Mouse (Mus musculus) kidney, embryonic 15.5 days (tissue): Measurements from ENCODE around the gene Ddx42. TPM values are rescaled to one million over a fixed set of nuclear protein-coding genes. Genes with fewer than 3 reads are reported as not detected.

ENCODE experiments used
- ATAC-seq: fragments of 200-750 bp; cut with Nextera tagmentation; replicated peaks from 2 replicates; pipeline ENCODE4 v1.8.0; 2017; ENCODE audit warnings: moderate TSS enrichment; ENCODE audit not compliant: low FRiP score
- H3K27ac ChIP-seq: fragments of 300-500 bp; sonication (generic); 2 replicates; pipeline ENCODE4 v1.5.1; 2015; ENCODE audit warnings: mild to moderate bottlenecking, inconsistent platforms
- H3K27me3 ChIP-seq: fragments of 300-500 bp; sonication (generic); 2 replicates; pipeline ENCODE4 v1.6.1; 2015; ENCODE audit warnings: inconsistent platforms
- H3K36me3 ChIP-seq: fragments of 300-500 bp; sonication (generic); 2 replicates; pipeline ENCODE4 v1.6.1; 2015; ENCODE audit warnings: inconsistent platforms
- H3K4me1 ChIP-seq: fragments of 300-500 bp; sonication (generic); 2 replicates; pipeline ENCODE4 v1.6.1; 2015; ENCODE audit warnings: inconsistent platforms
- H3K4me2 ChIP-seq: fragments of 300-500 bp; sonication (generic); 2 replicates; pipeline ENCODE4 v1.6.1; 2015; ENCODE audit warnings: moderate library complexity, mild to moderate bottlenecking, inconsistent platforms
- H3K4me3 ChIP-seq: fragments of 300-500 bp; sonication (generic); replicated peaks from 2 replicates; pipeline ENCODE4 v1.5.1; 2015; ENCODE audit warnings: mild to moderate bottlenecking, inconsistent platforms
- H3K9ac ChIP-seq: fragments of 300-500 bp; sonication (generic); 2 replicates; pipeline ENCODE4 v1.6.1; 2015; ENCODE audit warnings: mild to moderate bottlenecking, inconsistent platforms
- H3K9me3 ChIP-seq: fragments of 300-500 bp; sonication (generic); replicated peaks from 2 replicates; pipeline ENCODE4 v1.6.1; 2016; ENCODE audit warnings: inconsistent platforms
- WGBS: fragments of 180-500 bp; shearing (Covaris S2); methylation state at CpG from one replicate; pipeline ENCODE4 v1.1.7; 2015; ENCODE audit warnings: mixed read lengths; 5-methylcytosine and 5-hydroxymethylcytosine counted together
- polyA plus RNA-seq: library from polyadenylated mRNA; unstranded; fragments of >200 nt; fragmentation: Nextera tagmentation; extraction: Ambion mirVana; gene quantifications from 2 replicates; pipeline ENCODE4 v1.2.1, GENCODE M21; 2015

Gene Ddx42
- polyA plus RNA-seq, 1 experiment from 2014 or later: 77.8 TPM

GRCm38 (mm10) chr11:106290376-106290775, 73.7 kb downstream of the Ddx42 start:
- Histone ChIP-seq H3K36me3 (no peaks in the 10 kb centered on the region), H3K9ac (no peak overlapping the region), H3K4me1 (no peaks in the 10 kb centered on the region), H3K4me2 (no peak overlapping the region), H3K27me3 (no peaks in the 10 kb centered on the region), H3K27ac (no peak overlapping the region), H3K9me3 (no peaks in the 10 kb centered on the region), H3K4me3 (no peak overlapping the region)
- 94% methylated on average over 5 of the region's 5 CpGs for WGBS
- no peak for ATAC-seq

DNA sequence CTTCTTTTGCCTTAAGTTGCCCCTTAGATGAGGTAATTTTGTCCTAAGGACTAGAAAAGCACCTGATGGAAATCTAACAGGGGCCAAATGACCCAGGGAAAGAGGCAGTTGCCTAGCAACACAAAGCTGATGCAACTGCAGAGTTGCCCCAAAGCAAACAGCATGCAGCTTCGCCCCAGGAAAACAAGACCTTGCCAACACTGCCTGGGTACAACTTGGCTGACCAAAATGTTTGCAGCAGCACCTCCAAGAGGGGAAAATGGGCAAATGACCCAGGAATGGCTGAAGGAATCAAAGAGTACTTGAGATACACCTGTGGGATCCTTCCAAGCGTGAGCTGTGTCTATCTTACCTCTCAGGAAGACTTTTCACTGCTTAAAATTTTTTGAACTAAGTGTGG, 75.1 kb downstream of the Ddx42 start:
- no peak overlapping the region for H3K4me2 ChIP-seq
- no peak overlapping the region for H3K9ac ChIP-seq
- H3K27me3 ChIP-seq: no peaks in the 10 kb centered on the region
- no peaks in the 10 kb centered on the region for H3K36me3 ChIP-seq
- ATAC-seq: no peak
- 90% methylated on average over 2 of the region's 2 CpGs for WGBS
- H3K9me3 ChIP-seq: no peaks in the 10 kb centered on the region
- H3K4me1 ChIP-seq: no peaks in the 10 kb centered on the region
- no peak overlapping the region for H3K4me3 ChIP-seq
- no peak overlapping the region for H3K27ac ChIP-seq

Other genes starting within 250 kb of the Ddx42 start
- 9.8 and 11.1 TPM in 2 replicates for gene Ace, start 249.0 kb upstream of the Ddx42 start, polyA plus RNA-seq
- gene Ace3, start 222.3 kb upstream of the Ddx42 start, polyA plus RNA-seq: not detected in 2 replicates
- 0.26 and 0.39 TPM in 2 replicates for gene Kcnh6, start 208.8 kb upstream of the Ddx42 start, polyA plus RNA-seq
- 62.9 and 67.4 TPM in 2 replicates for gene Dcaf7, start 180.1 kb upstream of the Ddx42 start, polyA plus RNA-seq
- gene Taco1, start 150.9 kb upstream of the Ddx42 start, polyA plus RNA-seq: 11.4 and 12.1 TPM in 2 replicates
- gene Map3k3, start 132.3 kb upstream of the Ddx42 start, polyA plus RNA-seq: 22.1 and 24.3 TPM in 2 replicates
- not detected in 2 replicates for gene Gm10840, start 56.1 kb upstream of the Ddx42 start, polyA plus RNA-seq
- 201 and 217 TPM in 2 replicates for gene Limd2, start 56.1 kb upstream of the Ddx42 start, polyA plus RNA-seq
- 28.6 and 31.5 TPM in 2 replicates for gene Strada, start 14.8 kb upstream of the Ddx42 start, polyA plus RNA-seq
- gene Ccdc47, start 582 bp upstream of the Ddx42 start, polyA plus RNA-seq: 85.4 and 89.5 TPM in 2 replicates
- gene Ftsj3, start 39.2 kb downstream of the Ddx42 start, polyA plus RNA-seq: 64.3 and 70.2 TPM in 2 replicates
- gene Psmc5, start 39.2 kb downstream of the Ddx42 start, polyA plus RNA-seq: 303 and 306 TPM in 2 replicates
- 57.8 and 59.0 TPM in 2 replicates for gene Smarcd2, start 56.0 kb downstream of the Ddx42 start, polyA plus RNA-seq
- gene Tcam1, start 59.7 kb downstream of the Ddx42 start, polyA plus RNA-seq: 0.65 and 0.82 TPM in 2 replicates
- not detected in 2 replicates for gene Gh, start 84.9 kb downstream of the Ddx42 start, polyA plus RNA-seq
- 6.8 and 7.3 TPM in 2 replicates for gene Cd79b, start 97.8 kb downstream of the Ddx42 start, polyA plus RNA-seq
- gene Scn4a, start 136.4 kb downstream of the Ddx42 start, polyA plus RNA-seq: 0.42 and 0.75 TPM in 2 replicates
- 0.23 and 0.60 TPM in 2 replicates for gene Prr29, start 148.5 kb downstream of the Ddx42 start, polyA plus RNA-seq
- gene Icam2, start 171.1 kb downstream of the Ddx42 start, polyA plus RNA-seq: 68.9 and 75.5 TPM in 2 replicates